Mouse (Mus musculus) cortical plate, adult 2 months (tissue): ENCODE data around the gene Porcn.

ENCODE experiments used
- CTCF ChIP-seq: fragments of 200-500 bp; IDR thresholded peaks from 2 replicates; pipeline ENCODE4 v1.5.1; 2011; ENCODE audit warnings: mild to moderate bottlenecking, control low read depth, low read length; ENCODE audit not compliant: insufficient read depth; ENCODE audit errors: extremely low read depth
- POLR2A ChIP-seq: fragments of 200-500 bp; IDR thresholded peaks from 2 replicates; pipeline ENCODE4 v1.6.1; 2011; ENCODE audit warnings: mild to moderate bottlenecking, low read length, control low read depth; ENCODE audit not compliant: insufficient read depth; ENCODE audit errors: extremely low read depth

- TF ChIP-seq POLR2A: no peak
- TF ChIP-seq CTCF: no peak
Observed at GRCm38 (mm10) chrX:8206694-8207197, 421 bp upstream of the Porcn start.
